Mouse (Mus musculus) cerebellum, adult 2 months (tissue): ENCODE data around the gene Troap.

ENCODE experiments used
- CTCF ChIP-seq: fragments of 200-500 bp; IDR thresholded peaks from 2 replicates; pipeline ENCODE4 v1.5.1; 2011; ENCODE audit warnings: low read depth, mild to moderate bottlenecking, control low read depth, low read length, moderate library complexity, borderline replicate concordance; ENCODE audit not compliant: insufficient read depth
- POLR2A ChIP-seq: fragments of 200-500 bp; IDR thresholded peaks from 2 replicates; pipeline ENCODE4 v1.6.1; 2011; ENCODE audit warnings: low read length, control low read depth, borderline replicate concordance; ENCODE audit not compliant: insufficient read depth

DNA sequence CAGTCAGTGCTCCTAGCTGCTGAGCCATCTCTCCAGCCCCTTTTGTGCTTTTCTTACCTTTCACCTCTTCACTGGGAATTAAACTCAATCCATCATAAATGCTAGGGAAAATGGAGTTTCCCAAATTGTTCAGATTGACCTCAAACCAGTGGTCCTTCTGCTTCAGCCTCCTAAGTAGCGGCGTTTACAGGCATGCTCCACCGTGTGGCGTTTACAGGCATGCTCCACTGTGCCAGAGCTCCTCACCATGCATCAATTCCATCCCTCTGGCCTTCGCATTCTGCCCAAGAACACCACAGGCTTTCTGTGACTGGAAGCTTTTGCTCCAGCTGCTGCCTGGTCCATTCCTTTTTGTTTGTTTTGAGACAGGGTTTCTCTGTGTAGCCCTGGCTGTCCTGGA is 47.3 kb upstream of the Troap start:
- TF ChIP-seq POLR2A (no peak), CTCF (no peak; the same call in 1 of the 2 replicates)
